Mouse (Mus musculus) liver, adult 2 months (tissue): ENCODE data around the gene P4ha1.

Source experiments
- CTCF ChIP-seq: fragments of 200-500 bp; IDR thresholded peaks from 2 replicates; pipeline ENCODE4 v1.5.1; 2011; ENCODE audit warnings: low read depth, low read length, control low read depth
- POLR2A ChIP-seq: fragments of 200-500 bp; IDR thresholded peaks from 2 replicates; pipeline ENCODE4 v1.6.1; 2011; ENCODE audit warnings: low read length, control low read depth; ENCODE audit not compliant: insufficient read depth; ENCODE audit errors: extremely low read depth

DNA sequence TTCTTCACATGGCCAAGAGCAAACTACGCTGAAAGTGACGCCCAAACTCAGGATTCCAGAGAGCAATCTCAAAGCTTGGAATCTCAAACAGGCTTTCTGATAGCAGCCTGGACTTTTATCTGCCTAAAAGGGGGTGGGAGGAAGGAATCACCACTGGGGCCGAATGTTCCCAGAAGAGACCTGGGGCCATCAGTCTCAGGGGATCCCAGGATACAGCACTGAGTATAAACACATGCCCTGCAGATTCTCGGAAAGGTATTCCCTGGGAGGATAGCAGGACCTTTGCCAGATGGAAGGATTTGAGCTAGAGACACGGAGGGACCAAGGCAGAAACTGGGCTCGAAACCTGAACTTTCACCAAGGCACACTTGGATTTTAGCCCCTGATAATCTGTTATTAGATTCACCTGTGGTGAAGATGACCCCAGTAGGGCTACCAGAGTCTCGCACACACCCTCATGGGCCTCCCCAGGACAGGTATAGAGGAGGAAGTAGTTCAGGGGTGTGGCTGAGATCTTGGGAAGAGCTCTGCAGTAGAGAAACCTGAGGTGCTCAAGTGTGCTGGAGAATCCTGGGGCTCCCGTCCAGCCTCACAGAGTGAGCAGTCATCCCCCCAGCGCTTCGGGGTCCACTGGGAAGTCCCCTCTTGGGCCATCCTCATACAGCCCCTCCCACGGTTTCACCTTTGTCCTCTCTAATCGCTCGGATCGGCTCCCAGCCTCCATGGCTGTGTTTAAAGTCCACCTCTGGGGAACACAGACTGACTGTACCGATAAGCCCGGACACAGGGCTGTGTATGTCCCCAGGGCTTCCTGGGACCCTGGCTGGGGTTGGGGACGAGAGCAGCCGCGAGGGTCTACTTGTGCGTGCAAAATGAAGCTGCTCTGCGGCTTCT lies 80.0 kb downstream of the P4ha1 start, which contains the start of gene Pla2g12b:
- TF ChIP-seq CTCF (no peak), POLR2A (peak; percentile 45; the same call in 1 of the 2 replicates)
